Mouse (Mus musculus): Measurements from ENCODE around the gene Banf1.

DNA sequence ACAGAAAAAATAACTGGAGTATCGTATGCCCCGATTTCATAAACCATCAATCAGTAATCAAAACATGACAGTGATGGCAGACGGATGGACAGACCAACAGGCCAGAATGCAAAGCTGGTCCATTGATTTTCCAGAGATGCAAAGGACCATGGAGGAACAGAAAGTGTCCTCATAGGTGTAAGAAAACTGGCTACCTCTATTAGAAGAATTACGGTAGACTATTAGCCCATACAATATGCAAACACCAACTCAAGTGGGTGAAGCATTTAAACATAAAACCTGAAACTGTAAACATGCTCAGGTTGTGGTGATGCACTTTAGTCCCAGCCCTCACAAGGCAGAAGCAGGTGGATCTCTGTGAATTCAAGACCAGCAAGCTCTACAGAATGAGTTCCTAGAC is 28.4 kb upstream of the Banf1 start:
- TF ChIP-seq FLI1 (IDR thresholded peaks at IDR 0.05; ENCODE audit: low read length) (no peak), GATA1 (IDR thresholded peaks at IDR 0.05; ENCODE audit: borderline replicate concordance, low read length) (no peak)
